Mouse (Mus musculus) forelimb bud, embryonic 11.5 days (tissue): ENCODE data around the gene Set.
A peak's percentile ranks its signal among the peaks of the same experiment; 100 is the strongest.
"Not testable (repeated sequence)": the region's sequence is repeated elsewhere in the genome, so short reads cannot be mapped to it uniquely, and the experiment has no call there.

Source experiments
- DNase-seq: peaks from one replicate; pipeline ENCODE4 v3.0.0-alpha.2; 2012; ENCODE audit warnings: low read depth, low spot score

Set gene

DNA sequence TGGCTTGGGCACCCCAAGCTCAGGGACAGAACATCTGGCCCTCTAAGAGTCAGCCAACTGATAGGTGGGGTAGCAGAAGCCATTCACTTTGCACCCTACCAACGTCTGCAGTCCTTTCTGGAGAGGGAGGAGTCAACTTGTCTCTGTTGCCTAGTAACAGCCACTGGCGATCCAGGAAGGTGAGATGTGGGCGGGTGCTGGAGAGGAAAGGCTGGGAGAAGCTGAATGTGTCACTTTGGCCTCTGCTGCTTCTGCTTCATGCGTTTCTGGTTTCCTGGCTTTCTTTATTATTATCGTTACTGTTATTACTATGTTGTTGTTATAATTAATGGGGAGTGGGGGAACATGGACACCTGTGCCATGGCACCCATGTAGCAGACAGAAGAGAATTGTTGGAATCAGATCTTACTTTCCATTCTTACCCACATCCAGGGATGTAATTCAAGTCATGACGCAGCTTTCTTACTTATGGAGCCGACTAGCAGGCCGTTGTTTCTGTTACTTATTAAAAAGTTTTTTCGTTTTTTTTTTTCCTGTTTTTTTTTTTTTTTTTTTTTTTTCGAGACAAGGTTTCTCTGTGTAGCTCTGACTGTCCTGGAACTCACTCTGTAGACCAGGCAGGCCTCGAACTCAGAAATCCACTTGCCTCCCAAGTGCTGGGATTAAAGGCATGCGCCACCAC is at the start of gene Set:
Gene Set, plus strand, starts transcription at position 156 of the 682 bp plus-strand sequence.
- no peak for DNase-seq

DNA sequence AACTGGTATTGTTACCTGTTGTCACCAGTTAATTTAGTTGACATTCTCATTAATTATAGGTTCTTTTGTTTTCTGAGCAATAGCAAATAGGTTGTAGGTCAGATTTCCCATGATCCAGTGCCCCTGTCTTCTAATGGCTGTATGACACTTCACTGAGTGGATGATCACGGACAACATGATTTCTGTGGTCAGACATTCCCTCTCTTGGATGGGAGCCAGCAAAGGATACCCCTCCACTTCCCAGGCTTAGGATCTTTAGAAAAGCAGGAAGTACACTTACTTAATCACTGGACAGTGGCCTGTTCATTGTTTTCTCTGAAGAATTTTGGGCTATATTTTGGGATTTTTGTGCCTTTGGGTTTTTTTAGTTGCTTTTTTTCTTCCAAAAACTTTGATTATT is 48.1 kb upstream of the Set start:
- DNase-seq, result no peak

DNA sequence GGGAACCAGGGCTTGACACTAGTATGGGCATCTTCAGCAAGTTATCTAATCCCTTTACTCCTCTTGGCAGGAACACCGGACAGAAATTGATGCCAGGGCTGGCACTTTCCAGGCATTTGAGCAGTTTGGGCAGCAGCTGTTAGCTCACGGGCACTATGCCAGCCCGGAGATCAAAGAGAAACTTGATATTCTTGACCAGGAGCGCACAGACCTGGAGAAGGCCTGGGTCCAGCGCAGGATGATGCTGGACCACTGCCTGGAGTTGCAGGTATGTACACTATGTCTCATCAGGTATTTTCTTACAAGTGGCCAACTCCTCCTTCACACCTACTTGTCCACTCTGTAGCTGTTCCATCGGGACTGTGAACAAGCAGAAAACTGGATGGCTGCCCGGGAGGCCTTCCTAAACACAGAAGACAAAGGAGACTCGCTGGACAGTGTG is 46.3 kb upstream of the Set start:
- no peak for DNase-seq

DNA sequence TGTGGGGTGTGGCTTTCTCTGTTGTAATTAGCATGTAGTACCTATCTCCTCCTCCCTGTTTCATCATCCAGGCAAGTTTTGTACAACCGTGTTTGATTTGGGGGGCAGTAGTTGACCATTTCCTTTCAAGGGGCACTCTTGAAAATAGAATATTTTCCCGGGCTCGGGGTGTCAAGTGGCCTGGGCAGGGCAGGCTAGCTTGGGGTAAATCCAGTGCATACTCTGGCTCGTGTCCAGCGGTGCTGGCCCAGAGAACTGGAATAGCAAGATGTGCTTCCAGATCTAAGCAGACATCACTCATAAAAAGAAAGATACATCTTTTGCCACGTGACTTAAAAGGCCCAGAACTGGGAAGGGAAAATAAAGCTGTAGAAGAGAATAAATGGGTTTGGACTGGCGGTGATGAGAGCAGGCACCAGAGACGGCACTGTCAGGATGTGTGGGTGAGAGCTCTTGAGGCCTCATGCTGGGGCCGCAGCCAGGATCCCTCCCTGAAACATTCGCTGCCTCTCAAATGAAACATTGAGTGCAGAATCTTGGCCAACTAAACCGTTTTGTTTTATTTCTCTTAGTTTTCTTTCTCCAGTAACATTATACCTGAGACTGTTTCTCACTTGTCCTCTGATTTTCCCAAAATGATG is 42.7 kb upstream of the Set start:
- no peak for DNase-seq

- no peak for DNase-seq
These were observed 31.7 kb upstream of the Set start for GRCm38 (mm10) chr2:30025454-30025853.

- DNase-seq, result no peak
These were observed 30.2 kb upstream of the Set start for GRCm38 (mm10) chr2:30026997-30027396.

DNA sequence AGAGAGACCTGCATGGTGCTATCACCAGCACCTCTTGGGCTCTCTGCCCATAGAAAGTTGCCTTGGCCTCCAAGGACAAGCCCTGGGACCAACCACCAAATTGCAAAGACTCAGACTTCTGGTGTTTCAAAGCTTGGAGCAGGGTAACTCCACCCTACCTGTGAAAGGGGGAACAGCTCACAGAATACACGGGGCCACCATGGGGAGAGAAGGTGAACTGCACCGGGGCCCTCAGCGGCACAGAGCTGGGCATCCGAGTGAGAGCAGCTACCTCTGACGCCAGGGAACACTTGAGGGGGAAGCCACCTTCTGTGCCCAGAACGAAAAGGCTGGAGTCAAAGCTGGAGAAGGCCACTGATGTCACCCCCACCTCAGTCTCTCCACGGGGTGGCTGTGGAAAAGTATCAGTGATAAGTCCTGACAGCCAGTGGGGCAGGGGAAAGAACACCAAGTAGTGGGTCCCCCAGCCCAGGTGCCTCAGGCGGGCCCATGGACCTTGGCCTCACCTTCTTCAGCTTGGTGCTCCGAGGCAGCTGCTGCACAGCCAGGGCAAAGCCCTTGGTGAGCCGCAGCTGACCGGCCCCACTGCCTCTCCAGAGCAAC is 24.8 kb upstream of the Set start:
- DNase-seq, result no peak

DNA sequence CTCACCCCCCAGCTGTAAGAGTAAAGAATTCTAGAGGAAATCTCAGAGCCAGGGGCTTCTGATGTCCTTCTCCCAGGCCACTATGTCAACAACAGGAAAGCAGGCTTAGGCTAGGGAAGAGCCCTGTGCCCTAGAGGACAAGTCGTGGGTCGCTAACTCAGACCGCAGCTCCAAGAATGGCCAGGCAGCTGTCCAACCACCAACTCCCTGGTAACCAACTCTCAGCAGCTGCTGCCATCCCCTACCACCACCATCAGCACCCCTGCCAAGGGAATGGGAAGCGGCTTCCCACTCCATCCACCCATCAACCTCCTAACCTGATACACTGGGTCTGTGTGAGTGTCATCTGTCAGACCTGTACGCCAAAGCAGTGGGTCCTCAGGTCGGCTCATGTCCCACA is 24.2 kb upstream of the Set start:
- DNase-seq, result no peak

DNA sequence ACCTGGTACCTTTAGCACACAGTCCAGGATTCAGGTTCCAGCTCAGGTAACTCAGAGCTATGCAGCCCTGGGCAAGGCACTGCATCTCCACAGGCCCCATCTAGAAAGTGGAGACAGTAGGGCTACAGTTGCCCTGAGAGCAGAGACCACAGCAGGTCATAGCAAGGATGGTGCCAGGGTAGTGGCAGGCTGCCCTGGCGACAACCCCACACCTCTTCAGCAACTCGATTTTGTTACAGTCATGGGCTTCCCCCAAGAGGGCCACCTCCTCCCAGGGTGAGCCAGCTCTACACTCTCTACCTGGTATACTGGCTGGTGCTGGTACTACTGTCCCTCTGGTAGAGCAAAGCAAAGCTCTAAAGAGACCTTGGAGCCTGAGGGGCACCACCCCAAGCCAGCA is 19.4 kb upstream of the Set start:
- DNase-seq, result no peak

DNA sequence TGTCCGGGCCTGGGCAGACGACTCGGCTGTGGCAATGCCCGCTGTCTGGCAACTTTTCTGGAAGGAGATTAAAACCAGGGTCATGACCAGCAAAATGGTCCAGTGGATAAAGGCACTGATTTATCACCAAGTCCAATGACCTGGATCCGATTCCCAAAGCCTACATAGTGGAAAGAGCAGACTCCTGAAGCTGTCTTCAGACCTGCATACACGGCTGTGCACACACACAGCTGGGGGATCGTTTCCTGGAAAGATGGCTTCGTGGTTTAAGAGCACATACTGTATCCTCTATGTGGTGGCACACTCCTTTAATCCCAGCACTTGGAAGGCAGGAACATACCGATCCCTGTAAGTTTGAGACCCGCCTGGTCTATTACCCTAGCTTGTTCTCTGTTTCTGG is 18.8 kb upstream of the Set start:
- DNase-seq, result no peak

GRCm38 (mm10) chr2:30039687-30040086 is 17.5 kb upstream of the Set start:
- no peak for DNase-seq

GRCm38 (mm10) chr2:30042445-30042844 is 14.7 kb upstream of the Set start:
- DNase-seq, result peak; percentile 75

GRCm38 (mm10) chr2:30044550-30044949 is 12.6 kb upstream of the Set start:
- no peak for DNase-seq

GRCm38 (mm10) chr2:30047127-30047526 is 10.1 kb upstream of the Set start:
- no peak for DNase-seq

DNA sequence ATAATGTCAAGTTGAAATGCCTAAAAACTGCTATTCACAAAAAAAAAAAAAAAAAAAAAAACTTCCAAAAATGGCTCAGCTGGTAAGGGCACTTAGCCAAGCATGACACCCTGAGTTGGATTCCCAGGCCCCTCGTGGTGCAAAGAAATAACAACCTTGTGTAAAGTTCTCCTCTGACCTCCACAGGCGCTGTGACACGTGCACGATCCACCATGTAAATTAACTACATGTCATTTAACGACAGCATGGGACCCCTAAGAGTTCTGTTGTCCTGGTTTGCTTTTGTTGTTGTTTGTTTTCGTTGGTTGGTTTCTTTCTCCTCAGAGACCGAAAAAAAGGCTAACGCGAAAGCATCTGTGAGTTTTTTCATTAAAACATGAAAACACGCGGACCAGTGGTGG is 9.1 kb upstream of the Set start:
- DNase-seq, result no peak

DNA sequence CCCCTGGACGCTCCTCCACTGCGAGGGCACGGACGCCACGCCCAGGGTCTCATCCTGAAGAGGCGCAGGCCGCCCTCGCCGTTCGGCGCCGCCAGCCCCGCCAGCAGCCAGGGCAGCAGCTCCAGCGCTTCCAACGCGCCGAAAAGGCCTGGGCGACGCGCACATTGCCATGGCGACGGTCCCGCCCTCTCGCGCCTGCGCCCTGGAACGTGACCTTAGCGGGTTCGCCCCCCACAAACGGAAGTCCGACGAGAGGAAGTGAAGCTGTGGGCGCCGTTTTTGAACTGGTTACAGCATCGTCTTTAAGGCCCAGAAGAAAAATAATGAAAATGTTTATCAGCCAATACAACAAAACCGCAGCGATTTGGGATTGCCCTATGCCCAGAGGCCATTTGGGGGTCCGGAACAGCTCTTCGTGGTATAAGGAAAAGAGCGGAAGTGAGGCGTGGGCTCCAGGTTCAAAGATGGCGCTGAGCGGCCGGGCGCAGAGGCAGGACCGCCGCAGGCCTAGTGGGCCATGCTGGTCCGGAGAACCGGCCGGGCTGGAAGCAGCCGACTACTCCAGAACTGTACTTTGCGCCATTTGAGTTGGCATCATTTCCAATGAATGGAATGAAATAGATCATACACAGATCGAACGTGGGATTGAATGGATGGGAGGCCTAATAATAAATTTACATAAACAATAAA is 8.3 kb upstream of the Set start, which contains the start of gene Wdr34:
Gene Wdr34, minus strand, starts transcription at position 183 of the 690 bp plus-strand sequence.
- peak; percentile 95 for DNase-seq

GRCm38 (mm10) chr2:30049831-30050230 is 7.3 kb upstream of the Set start:
- DNase-seq, result no peak

DNA sequence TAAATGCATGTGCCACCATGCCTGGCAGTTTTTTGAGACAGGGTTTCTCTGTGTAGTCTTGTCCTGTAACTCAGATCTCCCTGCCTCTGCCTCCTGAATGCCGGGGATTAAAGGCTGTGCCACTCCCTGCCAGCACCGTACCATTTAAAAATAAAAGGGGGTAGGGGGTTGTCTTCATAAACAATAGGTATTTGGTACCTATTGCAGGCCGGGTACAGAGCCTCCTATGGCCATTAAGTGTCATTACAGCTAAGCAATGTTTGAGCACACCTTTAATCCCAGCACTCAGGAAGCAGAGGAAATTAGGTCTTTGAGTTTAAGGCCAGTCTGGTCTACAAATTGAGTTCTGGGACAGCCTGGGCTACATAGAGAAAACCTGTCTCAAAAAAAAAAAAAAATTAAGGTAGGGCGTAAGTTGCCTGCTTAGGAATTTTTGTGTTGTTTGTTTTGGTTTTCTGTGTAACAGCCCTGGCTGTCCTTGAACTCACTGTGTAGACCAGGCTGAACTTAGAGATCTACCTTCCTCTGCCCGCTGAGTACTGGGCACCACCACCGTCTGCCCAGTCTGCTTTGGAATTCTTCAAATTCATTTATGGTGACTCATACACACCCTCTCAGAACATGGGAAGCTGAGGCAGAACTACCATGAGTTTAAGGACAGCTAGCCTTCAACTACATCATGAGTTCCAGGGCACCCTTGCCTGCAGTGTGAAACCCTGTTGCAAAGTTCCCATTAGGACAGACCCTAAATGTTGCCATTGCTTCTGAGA is 5.0 kb upstream of the Set start:
- no peak for DNase-seq

DNA sequence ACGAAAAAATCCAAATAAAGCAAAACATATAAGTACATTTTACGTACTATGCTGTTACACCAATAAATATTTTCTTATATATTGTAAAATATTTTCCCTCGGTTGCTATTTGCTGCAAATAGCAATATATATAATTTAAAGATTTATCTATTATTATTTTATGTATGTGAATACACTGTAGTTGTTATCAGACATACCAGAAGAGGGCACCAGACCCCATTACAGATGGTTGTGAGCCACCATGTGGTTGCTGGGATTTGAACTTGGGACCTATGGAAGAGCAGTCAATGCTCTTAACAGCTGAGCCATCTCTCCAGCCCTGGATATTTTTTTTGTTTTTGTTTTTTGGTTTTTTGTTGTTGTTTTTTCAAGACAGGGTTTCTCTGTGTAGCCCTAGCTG is 1.9 kb upstream of the Set start:
- not testable (repeated sequence) for DNase-seq

DNA sequence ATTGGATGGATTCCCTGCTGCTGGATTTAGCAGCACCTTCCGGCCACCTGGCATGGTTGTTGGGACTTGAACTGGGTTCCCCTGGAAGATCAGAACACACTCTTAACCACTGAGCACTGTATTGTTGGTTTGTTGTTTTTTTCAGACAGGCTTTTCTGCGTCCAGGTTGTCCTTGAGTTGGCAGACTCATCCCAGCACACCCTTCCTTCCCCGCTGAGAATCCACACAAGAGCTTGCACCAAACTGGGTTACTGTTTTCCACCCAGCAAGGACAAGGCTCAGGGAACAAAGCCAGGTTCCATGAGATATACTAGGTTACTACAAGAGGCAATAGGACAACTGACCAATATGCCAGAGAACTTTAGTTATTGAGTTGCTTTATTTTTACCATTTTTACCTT is 442 bp upstream of the Set start:
- no peak for DNase-seq

DNA sequence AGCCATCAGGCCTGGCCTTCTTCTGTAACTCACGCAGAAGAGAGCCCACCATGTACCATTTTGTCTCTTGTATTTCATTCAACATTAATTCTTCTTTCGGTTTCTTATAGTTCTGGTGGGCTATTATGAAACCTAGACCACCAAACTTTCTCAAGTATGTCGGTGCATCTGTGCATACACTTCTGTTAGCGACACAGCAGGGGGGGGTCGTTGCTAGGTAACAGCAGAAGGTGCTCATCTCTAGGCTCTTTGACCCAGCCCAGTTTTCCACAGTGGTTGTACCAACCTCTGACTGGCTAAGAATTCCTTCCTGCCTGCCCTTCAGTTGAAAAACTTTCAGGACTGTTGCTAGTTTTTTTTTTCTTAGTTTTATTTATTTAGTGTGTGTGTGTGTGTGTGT is 1.2 kb downstream of the Set start:
- DNase-seq, result no peak
